Mouse (Mus musculus): ENCODE measurements around the gene Tmem132a.

Gene Tmem132a

DNA sequence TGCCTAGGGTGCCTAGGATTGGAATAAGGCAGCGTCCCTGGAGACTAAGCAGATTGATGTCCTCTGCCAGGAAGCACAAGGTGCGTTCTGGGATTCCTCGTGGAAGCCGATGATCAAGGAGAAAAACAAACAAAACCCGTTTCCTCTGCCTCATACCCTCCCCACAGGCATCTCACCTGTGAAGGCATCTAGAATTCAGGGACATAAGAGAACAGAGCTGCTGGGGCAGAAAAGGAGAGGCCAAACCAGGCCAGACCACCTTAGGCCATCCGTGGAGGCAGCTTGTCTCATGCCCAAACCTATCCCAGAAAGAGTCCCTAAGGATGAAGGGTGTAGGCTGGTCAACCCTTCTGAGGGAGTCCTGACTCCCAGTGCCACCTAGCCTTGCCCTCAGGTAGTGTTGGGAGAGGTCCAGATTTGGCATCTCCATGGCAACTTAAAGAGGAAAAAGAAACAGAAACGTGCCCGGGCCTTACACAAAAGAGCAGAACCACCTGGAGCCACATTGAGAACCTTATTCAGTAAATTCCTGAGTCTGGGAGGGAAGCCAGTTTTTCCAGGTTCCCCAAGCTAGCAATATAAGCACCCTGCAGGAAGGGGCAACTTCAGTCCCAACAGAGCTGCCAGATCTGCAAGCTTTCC lies at the start of gene Tmem132a:
TSS of gene Tmem132a (minus strand) at position 55 of the 642 bp plus-strand sequence.
- DNase-seq, result peak; percentile 85

DNA sequence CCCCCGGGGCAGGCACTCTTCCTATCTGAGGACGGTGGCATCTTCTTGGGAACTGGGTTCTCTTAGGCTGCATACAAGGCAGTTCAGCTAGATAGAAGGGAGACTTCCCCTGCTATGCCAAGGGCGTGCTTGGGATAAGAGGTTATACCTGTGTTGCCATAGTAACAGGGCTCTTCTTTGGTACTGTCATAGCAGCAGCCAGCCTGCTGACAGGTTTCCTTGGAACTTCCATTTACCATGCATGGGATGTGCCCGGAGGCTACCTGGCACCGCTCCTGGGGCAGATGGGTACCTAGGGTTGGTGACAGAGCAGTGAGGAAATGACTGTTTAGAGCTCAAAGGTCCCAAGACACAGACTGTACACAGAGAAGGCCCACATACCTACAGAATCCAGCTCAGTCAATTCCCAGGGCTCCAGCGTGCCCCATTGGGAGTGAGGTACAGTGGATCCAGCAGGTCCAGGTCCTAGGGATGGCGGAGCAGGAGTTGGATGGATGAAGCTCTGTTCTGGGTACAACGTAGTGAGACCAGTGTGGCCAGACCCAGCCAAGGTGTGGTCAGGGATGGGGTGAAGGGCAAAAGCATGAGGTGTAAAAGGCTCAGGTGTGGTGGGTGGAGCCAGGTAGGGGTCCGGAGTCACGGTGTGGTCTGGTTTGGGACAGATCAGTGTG lies 48.7 kb upstream of the Tmem132a start:
- DNase-seq, result no peak

DNA sequence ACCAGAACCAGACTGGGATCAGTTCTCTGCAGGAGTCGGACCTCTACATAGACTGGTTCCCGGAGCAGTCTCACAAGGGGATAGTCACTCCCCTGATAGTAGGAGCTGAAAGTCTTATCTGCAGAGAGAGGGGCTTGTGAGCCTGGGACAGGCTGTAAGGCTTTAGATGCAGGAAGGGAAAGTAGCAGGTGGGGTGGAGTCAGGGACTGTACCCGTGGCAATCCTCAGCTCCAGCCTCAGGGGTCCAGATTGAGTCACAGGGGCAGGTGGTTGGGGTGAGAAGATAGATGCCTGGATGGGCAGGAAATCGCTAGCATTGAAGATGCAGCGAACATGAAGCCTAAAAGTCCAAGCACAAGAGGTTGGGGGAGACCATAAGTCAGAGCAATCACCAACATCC lies 46.8 kb upstream of the Tmem132a start:
- no peak for DNase-seq

DNA sequence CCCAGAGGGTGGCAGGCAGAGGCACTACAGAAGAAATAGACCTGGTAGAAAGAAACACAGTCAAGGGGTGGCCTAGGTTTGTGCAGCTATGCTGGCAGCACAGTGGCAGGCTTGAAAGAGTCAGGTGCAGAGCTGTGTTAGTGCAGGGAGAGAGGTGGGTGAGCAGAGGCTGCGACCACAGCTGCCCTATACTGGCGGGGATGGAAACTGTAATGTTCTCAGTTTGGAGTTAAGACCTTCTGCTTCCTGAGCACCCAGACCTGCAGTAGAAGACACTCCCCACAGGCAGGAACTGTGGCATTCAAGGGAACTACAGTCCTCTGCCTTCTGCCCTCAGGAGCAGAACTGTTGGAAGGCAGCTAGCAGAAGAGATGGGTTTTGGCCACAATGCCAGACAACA lies 45.1 kb upstream of the Tmem132a start:
- DNase-seq, result no peak

DNA sequence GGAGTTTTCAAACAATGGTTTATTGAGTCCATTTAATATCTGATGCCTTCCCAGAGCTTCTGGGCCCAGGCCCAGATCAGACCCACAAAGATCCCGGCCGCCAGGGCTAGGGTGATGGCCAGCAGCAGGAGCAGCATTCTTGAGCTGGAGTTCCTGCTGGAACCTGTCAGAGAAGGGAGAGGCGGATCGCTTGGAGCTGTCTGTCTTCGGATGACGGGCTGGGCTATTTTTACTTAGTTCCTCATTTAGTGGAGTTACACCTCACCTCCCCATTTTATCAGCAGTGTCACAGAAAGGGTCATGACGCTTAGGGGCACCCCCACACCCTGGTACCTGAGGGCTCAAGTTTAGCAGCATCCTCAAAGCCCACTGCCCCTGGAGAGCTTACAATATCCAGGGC lies 44.6 kb upstream of the Tmem132a start:
- DNase-seq, result no peak

DNA sequence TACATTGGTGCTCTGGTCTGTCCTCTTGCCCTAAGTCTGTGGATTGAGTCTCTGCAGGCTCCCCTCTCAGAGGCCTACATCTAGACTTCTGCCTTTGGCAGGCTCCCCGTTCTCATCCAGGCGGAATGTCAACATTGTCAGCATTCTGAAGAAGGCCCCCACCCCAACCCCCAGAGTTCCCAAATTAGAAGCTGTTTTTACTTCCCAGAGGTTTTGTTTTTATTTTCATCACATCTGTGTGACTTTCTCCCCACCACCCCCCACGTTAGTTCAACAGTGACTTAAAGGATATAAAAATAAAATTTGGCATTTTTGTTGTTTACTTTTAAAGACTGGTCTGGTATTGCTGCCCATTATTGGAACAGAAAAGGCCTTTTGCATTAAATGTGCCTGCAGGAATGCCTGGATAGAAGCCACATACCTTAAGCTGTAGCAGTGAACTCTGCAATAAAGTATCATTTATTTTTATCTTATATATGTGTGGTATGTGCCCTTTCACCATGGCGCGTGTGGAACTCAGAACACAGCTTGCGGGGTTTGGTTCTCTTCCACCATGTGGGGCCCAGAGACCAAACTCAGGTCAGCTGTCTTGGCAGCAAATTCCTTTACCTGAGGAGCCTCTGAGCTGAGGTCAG lies 39.5 kb upstream of the Tmem132a start:
- no peak for DNase-seq

DNA sequence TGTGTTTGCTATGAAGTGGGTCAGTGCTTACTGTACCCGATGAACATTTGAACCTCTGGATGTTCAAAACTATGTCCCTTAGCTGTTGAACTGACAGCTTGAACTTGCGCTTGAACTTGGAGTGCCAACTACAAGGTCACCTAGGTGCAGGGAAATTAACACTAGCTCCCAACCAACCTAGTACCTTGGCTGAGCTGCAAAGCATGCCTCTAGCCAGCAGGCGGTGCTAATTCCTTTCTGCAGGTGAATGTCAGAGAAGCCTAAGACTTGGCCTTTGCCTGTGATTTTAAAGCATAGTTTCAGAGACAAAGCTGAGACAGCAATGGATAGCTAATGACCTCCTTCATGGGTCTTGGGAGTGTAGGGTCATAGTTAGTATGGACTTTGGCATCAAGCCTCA lies 38.2 kb upstream of the Tmem132a start:
- peak; percentile 64 for DNase-seq

DNA sequence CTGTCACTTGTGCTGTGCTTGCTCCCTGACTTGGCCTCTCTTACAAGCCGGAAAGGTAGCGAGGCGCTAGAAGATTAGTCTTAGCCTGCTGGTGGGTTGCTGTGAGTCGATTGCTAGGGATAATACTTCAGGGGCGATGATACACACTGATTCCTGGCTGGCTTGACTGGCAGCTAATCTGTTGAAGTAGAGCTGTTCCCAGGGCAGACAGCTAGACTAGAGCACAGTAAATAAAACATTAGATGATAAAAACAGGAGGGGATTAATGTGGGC lies 35.9 kb upstream of the Tmem132a start:
- no peak for DNase-seq

DNA sequence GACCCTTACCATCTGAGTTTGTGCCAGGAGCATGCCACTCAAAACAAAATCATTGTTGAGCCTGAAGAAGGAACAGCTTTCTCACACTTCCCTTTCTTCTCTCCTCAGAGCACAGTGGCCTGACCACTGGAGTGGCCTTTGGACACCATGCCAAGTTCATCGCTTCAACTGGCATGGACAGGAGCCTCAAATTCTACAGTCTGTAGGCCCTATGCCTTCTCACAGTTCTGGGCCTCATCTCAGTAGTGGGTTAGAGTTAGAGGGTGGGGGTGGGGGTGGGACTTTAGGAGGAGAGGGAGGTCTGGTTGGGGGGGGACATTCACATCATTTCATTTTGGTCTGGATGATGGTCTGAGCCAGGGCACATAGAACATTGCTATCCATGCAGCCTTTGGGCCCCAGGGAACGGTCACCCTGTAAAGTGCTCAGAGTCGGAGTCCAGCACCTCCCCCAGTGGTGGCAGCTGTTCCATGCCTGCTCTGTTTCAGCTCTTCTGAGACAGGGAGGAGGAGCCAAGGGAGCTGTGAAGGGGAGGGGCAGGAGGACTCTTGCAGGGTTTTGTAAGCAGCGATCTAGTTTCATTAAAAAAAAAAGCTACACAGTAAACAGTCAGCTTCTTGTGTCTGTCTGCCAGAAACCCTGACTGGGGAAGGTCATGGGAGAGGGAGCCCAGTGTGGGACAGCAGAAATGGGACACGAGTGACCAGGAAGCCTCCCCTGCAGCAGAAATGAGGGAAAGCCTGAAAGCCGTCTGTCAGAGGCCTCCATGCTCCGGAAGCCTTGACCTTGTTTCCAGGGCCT lies 35.4 kb upstream of the Tmem132a start:
- DNase-seq, result no peak

DNA sequence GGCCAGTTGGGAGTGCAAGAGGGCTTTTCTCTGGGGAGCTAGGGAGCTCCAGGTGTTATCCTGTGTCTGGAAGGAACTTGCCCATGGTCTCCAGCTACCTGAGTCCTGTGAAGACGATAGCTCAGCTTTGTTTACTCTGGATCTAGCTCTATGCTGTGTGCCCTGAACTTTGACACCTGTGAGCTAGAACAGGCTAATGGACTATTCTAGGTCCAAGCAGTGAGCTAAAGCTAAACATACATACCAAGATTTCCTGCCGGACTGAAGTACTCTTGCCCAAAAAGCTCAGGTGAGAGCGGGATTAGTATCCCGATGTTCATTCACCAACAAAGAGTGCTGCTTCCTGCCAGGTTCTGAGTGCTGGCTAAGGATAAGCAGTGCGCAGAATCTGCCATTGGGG lies 34.8 kb upstream of the Tmem132a start:
- DNase-seq, result no peak

DNA sequence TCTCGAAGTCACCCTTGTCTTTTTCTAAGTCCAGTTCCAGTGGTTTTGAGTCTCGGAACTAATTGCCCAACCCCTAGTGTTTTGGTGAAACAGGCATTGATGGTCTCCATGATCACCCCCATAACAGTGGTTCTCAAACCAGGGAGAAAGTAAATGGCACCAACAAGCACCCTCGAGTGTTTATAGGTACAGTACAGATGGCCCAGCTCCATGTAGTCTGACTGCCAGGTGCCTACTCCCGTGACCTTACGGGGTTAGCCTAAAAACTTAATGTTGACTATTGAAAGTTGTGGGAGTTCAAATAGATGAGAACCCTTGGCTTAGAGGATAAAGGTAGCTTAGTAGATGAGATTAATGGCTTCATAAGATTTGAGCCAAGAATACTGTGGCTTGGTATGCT lies 31.3 kb upstream of the Tmem132a start:
- no peak for DNase-seq

DNA sequence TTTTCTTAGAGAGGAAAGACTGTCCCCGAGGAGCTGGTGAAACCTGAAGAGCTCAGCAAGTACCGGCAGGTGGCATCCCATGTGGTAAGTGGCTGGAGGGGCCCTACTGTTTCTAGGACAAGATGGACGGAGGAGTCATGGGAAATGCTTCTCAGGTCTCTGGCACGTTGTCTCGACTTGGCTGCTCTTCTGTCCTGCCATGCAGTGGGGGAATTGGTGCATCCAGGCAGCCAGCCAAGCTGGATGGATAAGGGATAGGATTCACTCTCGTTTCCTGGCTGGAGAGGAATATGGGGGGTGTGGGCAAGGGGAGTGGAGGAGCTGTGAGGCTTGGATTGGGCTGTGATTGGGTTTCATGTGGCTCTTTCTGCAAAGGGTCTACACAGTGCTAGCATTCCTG lies 30.6 kb upstream of the Tmem132a start:
- DNase-seq, result no peak

DNA sequence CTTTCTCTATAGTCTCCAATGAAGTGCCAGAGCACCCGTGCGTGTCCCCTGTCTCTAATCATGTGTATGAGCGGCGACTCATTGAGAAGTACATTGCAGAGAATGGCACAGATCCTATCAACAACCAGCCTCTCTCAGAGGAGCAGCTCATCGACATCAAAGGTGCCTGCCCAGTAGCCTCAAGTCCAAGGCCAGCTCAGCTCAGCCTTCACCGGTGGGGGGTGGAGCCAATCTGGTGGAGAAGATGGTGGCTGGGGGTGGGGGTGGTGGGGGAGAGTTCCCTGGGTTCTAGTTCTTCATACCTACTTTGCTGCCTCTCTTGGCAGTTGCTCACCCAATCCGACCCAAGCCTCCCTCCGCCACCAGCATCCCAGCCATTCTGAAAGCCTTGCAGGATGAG lies 27.8 kb upstream of the Tmem132a start:
- DNase-seq, result no peak

DNA sequence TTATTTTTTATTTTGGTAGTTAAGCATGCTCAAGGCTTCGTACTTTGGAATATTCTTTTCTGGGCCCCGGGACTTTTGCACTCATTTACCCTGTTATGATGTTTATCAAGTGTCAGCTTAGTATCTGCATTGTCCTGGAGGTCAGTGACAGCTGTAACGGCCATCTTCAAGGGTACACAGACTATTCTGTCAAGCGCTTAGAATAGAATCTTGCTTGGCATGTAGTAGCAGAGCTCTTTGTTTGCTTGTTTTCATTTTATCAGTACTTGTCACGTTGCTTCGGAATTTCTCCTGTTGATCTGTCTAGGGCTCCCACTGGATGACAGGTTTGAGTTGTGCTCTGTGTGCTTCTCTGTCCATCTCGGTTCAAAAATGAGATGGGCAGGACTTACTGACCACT lies 27.1 kb upstream of the Tmem132a start:
- no peak for DNase-seq

DNA sequence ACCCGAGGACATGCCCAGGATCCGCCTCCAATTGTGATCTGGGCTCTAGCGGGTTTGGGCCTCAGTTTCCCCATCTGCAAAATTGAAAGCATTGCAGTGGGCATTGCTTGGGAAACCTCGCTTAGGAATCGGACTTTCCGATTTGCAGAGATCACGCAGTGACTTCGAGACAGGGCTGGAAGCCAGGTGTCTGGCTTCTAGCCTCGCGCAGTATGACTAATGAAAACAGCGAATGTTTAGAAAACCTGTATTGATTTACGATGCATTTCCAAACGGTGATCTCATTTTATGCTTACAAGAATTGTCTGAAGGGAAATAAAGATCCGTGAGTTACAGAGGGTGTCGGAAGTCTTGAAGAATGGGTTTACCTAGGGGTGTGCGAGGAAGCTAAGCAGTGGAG lies 26.0 kb upstream of the Tmem132a start:
- no peak for DNase-seq

DNA sequence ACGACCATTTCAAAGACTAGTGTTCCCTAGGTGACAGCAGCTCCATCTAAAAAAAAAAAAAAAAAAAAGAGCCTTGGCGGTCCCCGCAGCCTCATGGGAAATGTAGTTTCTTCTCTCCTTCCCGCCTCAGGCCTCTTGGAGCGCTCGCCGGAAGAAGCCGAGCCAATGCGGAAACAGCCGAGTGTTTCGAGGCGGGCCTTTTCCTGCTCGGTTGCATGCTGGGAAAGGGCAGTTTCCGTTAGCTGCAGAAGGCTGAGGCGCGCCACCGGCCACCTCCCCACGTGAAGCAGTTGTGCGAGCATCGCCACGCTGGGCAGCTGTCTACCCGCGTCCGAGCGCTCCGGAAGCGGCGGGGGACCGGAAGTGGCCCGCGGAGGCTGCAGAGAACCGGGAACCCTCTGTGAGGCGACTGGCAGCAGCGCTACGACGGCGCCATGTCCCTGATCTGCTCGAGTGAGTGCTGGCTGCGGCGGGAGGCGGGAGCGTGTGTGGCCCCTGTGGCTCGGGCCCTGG lies 25.3 kb upstream of the Tmem132a start, which contains the start of gene Prpf19:
TSS of gene Prpf19 (plus strand) at position 216 of the 513 bp plus-strand sequence.
- peak; percentile 97 for DNase-seq

DNA sequence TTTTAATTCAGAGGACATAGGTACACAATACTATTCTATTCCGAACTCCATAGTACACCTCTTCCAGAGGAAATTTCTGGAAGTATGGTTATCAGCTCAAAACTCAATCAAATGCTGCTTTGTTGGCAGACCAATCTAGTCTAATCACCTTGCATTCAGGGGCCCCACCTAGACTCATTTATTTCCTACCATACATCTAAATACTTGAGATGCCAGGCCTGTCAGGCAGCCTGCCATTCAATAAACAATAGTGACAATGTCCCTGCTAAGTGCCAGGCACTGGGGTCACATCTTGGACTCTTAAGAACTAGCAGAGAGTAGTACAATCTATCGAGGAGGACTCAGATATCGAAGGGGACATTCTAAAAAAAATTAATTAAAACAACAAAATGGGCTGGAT lies 22.5 kb upstream of the Tmem132a start:
- no peak for DNase-seq

DNA sequence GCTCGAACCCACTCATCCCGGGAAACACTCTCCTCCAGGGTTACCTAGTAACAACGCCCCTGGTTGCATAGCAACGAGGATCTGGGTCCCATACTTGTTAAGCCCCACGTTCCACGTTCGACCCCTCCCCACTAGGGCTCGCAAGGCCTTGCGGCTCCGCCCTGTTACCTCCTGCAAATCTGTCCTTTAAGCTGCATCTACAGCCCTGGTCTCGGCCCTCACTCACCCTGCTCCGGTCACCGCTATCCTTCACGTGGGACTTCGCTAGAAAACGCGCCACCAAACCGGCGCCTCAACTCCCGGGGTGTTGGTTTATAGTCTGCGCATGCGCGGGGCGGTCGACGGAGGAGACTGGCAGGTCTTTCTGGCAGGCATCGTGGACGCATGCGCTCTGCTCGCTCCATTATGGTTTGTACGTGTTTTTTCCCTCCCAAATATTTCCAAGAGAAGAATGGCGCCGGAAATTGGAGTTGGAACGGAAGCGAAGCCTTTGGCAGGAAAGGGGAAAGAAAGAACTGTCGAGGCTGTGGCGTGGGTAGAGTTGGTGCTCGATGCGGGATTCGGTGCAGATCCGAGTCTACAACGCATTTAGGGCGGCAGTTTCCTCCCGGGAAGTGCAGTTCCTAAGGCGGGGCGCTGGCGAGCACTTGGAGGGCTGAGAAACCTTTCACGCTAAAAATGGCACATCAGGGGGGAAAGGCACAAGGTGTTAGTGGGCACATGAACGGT lies 11.8 kb upstream of the Tmem132a start, which contains the start of gene Tmem109:
TSS of gene Tmem109 (minus strand) at position 576 of the 729 bp plus-strand sequence.
- DNase-seq, result peak; percentile 96

DNA sequence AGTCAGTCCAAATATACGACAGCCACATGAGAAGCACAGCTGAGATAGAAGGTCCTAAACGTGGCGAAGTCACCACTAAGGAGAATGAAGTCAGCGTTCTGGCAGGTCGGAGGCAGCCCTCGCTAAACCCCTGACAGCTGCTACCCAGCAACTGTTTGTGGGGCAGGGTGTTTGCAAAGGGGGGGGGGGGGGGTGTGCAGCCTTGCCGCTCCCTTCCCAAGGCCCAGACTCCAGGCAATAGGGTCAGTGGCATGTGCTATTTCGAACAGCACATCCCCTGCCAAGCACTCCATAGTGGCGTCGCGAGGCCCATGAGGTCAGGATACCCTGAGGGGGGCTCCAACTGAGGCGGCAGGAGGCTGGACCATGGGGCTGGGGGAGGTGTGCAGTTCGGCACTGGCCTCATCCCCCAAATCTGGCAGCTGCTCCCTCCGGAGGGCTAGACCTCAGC lies 11.3 kb upstream of the Tmem132a start:
- no peak for DNase-seq

DNA sequence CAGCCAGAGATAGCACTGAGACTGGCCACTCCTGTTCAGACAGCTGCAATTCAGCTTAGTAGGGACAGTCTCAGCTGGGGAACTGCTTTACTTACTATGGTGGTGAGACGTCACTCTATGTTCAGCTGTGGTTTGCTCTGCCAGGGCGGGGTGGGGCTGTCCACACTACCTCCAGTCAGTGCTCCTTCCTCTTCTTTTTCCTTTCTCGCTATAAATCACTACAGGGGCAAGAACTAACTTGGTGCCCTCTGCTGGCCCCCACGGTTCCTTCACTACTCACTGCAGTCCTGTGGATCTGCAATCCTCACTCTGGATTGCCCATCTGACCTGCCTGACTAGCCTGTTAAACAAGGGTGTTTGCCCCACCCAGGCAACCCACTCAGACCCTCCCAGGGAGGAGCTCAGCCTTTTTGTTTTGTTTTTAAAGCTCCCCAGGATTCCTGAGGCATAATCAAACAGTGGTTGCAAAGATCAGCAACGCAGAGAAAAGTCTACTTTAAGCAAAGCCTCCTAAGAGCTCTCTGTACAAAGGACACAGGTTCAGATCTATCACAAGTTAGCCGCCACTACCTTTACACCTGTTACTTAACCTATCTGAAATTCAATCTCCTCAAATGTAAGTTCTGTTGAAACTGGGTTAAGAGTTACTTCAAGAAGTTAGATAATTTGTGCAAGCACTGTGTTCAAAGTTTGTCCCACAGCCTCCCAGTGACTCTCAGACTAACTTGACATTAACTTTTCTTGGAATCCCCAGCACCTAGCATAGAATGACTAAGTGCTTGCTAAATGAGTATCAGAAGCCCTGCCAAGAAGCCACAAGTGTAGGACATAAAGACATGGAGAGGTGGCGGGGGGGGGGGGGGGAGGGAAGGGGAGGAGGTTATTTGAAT lies 10.6 kb upstream of the Tmem132a start:
- DNase-seq, result peak; percentile 81

DNA sequence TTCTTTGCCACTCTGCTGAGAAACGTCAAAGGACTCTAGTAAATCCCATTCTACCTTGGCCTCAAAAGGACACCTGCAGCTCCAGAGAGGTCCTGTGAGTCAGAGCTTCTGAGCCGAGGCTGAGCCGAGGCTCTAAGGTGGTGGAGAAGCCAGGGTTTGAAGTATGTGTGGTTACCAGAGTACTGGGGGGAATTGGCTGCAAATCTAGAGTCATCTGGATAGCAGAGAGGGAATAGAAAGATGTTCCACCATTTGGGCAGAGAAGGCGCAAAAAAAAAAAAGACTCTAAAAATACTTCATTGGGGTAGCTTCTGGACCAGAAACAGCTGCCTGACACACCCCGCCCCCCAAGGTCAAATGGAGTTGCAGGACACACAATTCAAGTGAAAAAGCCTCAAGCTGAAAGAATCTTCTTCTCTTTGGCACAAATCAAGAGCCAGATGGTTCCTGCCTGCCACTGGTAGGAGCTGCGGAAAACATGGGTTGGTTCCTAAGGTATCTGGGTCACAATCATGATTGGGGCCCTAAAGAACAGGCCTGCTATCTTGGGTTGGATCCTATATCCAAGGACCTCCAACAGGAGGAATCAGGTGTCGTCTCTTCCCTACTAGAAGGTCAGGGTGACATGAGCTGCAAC lies 8.6 kb upstream of the Tmem132a start:
- peak; percentile 90 for DNase-seq

Measured in cerebellum, adult 9-10 months (tissue).